Mouse (Mus musculus): ENCODE measurements at regions not wholly inside any gene's neighbourhood (a gene's known extent, or its start where the extent isn't known, plus 50 kb on each side); places are given as distances from the start of the nearest gene placed in this dataset.

GRCm38 (mm10) chr3:23127134-23127533, 1050.7 kb downstream of the Tbl1xr1 start:
- 90% methylated on average over 1 of the region's 1 CpGs for WGBS
- H3K4me1 ChIP-seq (replicated peaks; ENCODE audit: insufficient read depth, low read length) = no peaks in the 10 kb centered on the region
- DNase-seq (ENCODE audit: low spot score) (no peak), ATAC-seq (replicated peaks; ENCODE audit: low FRiP score, low read depth) (no peak)
- TF ChIP-seq CTCF (IDR thresholded peaks at IDR 0.05; ENCODE audit: low read depth) = no peak
- H3K27me3 ChIP-seq (ENCODE audit: insufficient read depth, low read length) = no peaks in the 10 kb centered on the region
- no peak overlapping the region for H3K9ac ChIP-seq (ENCODE audit: low read depth, low read length)
- no peaks in the 10 kb centered on the region for H3K36me3 ChIP-seq (ENCODE audit: insufficient read depth, low read length)
- no peak overlapping the region for H3K27ac ChIP-seq
- H3K4me2 ChIP-seq (ENCODE audit: low read length) = no peak overlapping the region
- no peaks in the 10 kb centered on the region for H3K9me3 ChIP-seq (replicated peaks; ENCODE audit: low read length)
- no peak overlapping the region for H3K4me3 ChIP-seq (replicated peaks; ENCODE audit: low read depth, low read length)

GRCm38 (mm10) chr3:23135551-23135950, 1059.1 kb downstream of the Tbl1xr1 start:
- H3K9me3 ChIP-seq (replicated peaks; ENCODE audit: low read length) = no peaks in the 10 kb centered on the region
- H3K4me3 ChIP-seq (replicated peaks; ENCODE audit: low read depth, low read length) = no peak overlapping the region
- DNase-seq (ENCODE audit: low spot score) = peak; percentile 60
- ATAC-seq (replicated peaks; ENCODE audit: low FRiP score, low read depth) = no peak
- no peak for TF ChIP-seq CTCF (IDR thresholded peaks at IDR 0.05; ENCODE audit: low read depth)
- no peak overlapping the region for H3K9ac ChIP-seq (ENCODE audit: low read depth, low read length)
- no peaks in the 10 kb centered on the region for H3K36me3 ChIP-seq (ENCODE audit: insufficient read depth, low read length)
- no peak overlapping the region for H3K4me2 ChIP-seq (ENCODE audit: low read length)
- H3K27ac ChIP-seq = no peak overlapping the region
- H3K4me1 ChIP-seq (replicated peaks; ENCODE audit: insufficient read depth, low read length) = no peaks in the 10 kb centered on the region
- no peaks in the 10 kb centered on the region for H3K27me3 ChIP-seq (ENCODE audit: insufficient read depth, low read length)
- WGBS = 57% methylated on average over 1 of the region's 1 CpGs

- H3K9ac ChIP-seq (ENCODE audit: low read depth, low read length) = no peak overlapping the region
- no peak for TF ChIP-seq CTCF (IDR thresholded peaks at IDR 0.05; ENCODE audit: low read depth)
- H3K4me1 ChIP-seq (replicated peaks; ENCODE audit: insufficient read depth, low read length) = no peaks in the 10 kb centered on the region
- no peaks in the 10 kb centered on the region for H3K36me3 ChIP-seq (ENCODE audit: insufficient read depth, low read length)
- H3K27ac ChIP-seq = no peak overlapping the region
- DNase-seq (ENCODE audit: low spot score) (no peak), ATAC-seq (replicated peaks; ENCODE audit: low FRiP score, low read depth) (no peak)
- no peak overlapping the region for H3K4me2 ChIP-seq (ENCODE audit: low read length)
- H3K27me3 ChIP-seq (ENCODE audit: insufficient read depth, low read length) = no peaks in the 10 kb centered on the region
- H3K9me3 ChIP-seq (replicated peaks; ENCODE audit: low read length) = no peaks in the 10 kb centered on the region
- H3K4me3 ChIP-seq (replicated peaks; ENCODE audit: low read depth, low read length) = no peak overlapping the region
These were observed 1062.5 kb downstream of the Tbl1xr1 start for GRCm38 (mm10) chr3:23138932-23139331.

GRCm38 (mm10) chr3:23164828-23165450, 1088.5 kb downstream of the Tbl1xr1 start:
- Histone ChIP-seq H3K9ac (ENCODE audit: low read depth, low read length) (no peak overlapping the region), H3K36me3 (ENCODE audit: insufficient read depth, low read length) (no peaks in the 10 kb centered on the region), H3K9me3 (replicated peaks; ENCODE audit: low read length) (no peaks in the 10 kb centered on the region), H3K4me3 (replicated peaks; ENCODE audit: low read depth, low read length) (no peak overlapping the region), H3K4me1 (replicated peaks; ENCODE audit: insufficient read depth, low read length) (no peaks in the 10 kb centered on the region), H3K27ac (no peak overlapping the region), H3K4me2 (ENCODE audit: low read length) (no peak overlapping the region), H3K27me3 (ENCODE audit: insufficient read depth, low read length) (no peaks in the 10 kb centered on the region)
- no peak for TF ChIP-seq CTCF (IDR thresholded peaks at IDR 0.05; ENCODE audit: low read depth)
- 56% methylated on average over 3 of the region's 3 CpGs for WGBS
- DNase-seq (ENCODE audit: low spot score) (no peak), ATAC-seq (replicated peaks; ENCODE audit: low FRiP score, low read depth) (no peak)

- DNase-seq (ENCODE audit: low spot score) (no peak), ATAC-seq (replicated peaks; ENCODE audit: low FRiP score, low read depth) (no peak)
- TF ChIP-seq CTCF (IDR thresholded peaks at IDR 0.05; ENCODE audit: low read depth) = no peak
- H3K4me3 ChIP-seq (replicated peaks; ENCODE audit: low read depth, low read length) = no peak overlapping the region
- H3K4me2 ChIP-seq (ENCODE audit: low read length) = no peak overlapping the region
- no peaks in the 10 kb centered on the region for H3K9me3 ChIP-seq (replicated peaks; ENCODE audit: low read length)
- H3K4me1 ChIP-seq (replicated peaks; ENCODE audit: insufficient read depth, low read length) = no peaks in the 10 kb centered on the region
- H3K9ac ChIP-seq (ENCODE audit: low read depth, low read length) = no peak overlapping the region
- no peaks in the 10 kb centered on the region for H3K36me3 ChIP-seq (ENCODE audit: insufficient read depth, low read length)
- no peak overlapping the region for H3K27ac ChIP-seq
- WGBS = 90% methylated on average over 8 of the region's 8 CpGs
- no peaks in the 10 kb centered on the region for H3K27me3 ChIP-seq (ENCODE audit: insufficient read depth, low read length)
These were observed 1106.9 kb downstream of the Tbl1xr1 start for GRCm38 (mm10) chr3:23183393-23183792.

GRCm38 (mm10) chr3:23188479-23188878, 1112.0 kb downstream of the Tbl1xr1 start:
- 84% methylated on average over 4 of the region's 4 CpGs for WGBS
- ATAC-seq (replicated peaks; ENCODE audit: low FRiP score, low read depth) = no peak
- H3K9ac ChIP-seq (ENCODE audit: low read depth, low read length) = no peak overlapping the region
- no peak overlapping the region for H3K4me2 ChIP-seq (ENCODE audit: low read length)
- no peak overlapping the region for H3K27ac ChIP-seq
- H3K4me1 ChIP-seq (replicated peaks; ENCODE audit: insufficient read depth, low read length) = no peaks in the 10 kb centered on the region
- H3K4me3 ChIP-seq (replicated peaks; ENCODE audit: low read depth, low read length) = no peak overlapping the region
- DNase-seq (ENCODE audit: low spot score) = no peak
- TF ChIP-seq CTCF (IDR thresholded peaks at IDR 0.05; ENCODE audit: low read depth) = no peak
- no peaks in the 10 kb centered on the region for H3K36me3 ChIP-seq (ENCODE audit: insufficient read depth, low read length)
- no peaks in the 10 kb centered on the region for H3K9me3 ChIP-seq (replicated peaks; ENCODE audit: low read length)
- H3K27me3 ChIP-seq (ENCODE audit: insufficient read depth, low read length) = no peaks in the 10 kb centered on the region

- Histone ChIP-seq H3K9me3 (replicated peaks; ENCODE audit: low read length) (no peaks in the 10 kb centered on the region), H3K27ac (no peak overlapping the region), H3K27me3 (ENCODE audit: insufficient read depth, low read length) (no peaks in the 10 kb centered on the region), H3K9ac (ENCODE audit: low read depth, low read length) (no peak overlapping the region), H3K4me3 (replicated peaks; ENCODE audit: low read depth, low read length) (no peak overlapping the region), H3K4me2 (ENCODE audit: low read length) (no peak overlapping the region), H3K4me1 (replicated peaks; ENCODE audit: insufficient read depth, low read length) (no peaks in the 10 kb centered on the region), H3K36me3 (ENCODE audit: insufficient read depth, low read length) (no peaks in the 10 kb centered on the region)
- DNase-seq (ENCODE audit: low spot score) (no peak), ATAC-seq (replicated peaks; ENCODE audit: low FRiP score, low read depth) (no peak)
- 47% methylated on average over 1 of the region's 1 CpGs for WGBS
- no peak for TF ChIP-seq CTCF (IDR thresholded peaks at IDR 0.05; ENCODE audit: low read depth)
These were observed 1123.6 kb downstream of the Tbl1xr1 start for GRCm38 (mm10) chr3:23200056-23200455.

All from kidney, postnatal 0 days (tissue).